In the genomic region with DNA sequence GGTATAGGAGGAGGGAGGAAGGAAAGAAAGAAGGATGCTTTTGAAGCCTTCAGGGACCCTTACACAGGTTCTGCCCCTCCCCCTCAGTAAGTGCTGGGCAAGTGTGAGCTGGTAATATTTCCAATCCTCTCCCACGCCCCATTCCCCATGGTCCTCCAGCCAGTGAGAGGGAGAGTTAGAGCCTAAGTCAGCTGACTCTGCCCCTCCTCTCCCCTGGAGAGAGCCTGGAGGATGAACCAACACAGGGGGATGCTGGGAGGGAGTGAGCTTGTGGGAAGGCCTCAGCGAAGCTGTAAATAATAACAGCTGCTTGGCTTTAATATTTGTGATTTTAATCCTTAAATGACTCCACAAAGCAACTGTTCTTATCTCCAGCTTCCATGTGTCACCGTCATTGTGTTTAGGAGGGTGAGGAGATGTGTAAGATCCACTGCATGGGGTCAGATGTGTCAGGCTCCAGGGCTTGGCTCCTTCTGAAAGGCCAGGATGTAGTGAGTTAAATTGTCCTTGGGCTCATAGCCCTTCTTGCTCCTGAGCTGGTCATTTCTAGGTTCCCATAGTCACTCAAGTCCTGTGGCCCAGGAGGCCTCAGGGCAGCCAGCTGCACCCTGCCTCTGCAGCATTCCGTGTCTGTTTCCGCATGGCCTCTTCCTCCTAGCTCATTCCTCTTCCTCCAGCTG, we compare ENCODE assay signal across 10 mouse cellular contexts.
DNase-seq lines count a peak whose midpoint lies in the region; ATAC-seq and TF ChIP-seq lines count a peak whose summit lies in the region.
"Had no signal": no experiment of that assay in that cellular context is flagged by ENCODE, and none has a peak within 500 bp of the region (broad histone marks: within the 10 kb centered on the region; RNA-seq: fewer than 3 reads in every experiment).

No protein-coding gene starts in this region.

- intact Hi-C loops in gastrocnemius, adult 2 months (cut with DNase I): no loop called here

- H3K27me3 ChIP-seq in neural tube, embryonic 11.5 days (ENCODE audit: control insufficient read depth, insufficient read depth, low read length): no peaks in the 10 kb centered on the region
- H3K27me3 ChIP-seq in neural tube, embryonic 15.5 days (replicated peaks): peaks cover 29% of the 10 kb centered on the region
- peaks cover 12% of the 10 kb centered on the region for H3K27me3 ChIP-seq in kidney, embryonic 15.5 days

- no peak overlapping the region for H3K9ac ChIP-seq in neural tube, embryonic 11.5 days (ENCODE audit: low read length)
- H3K9ac ChIP-seq in neural tube, embryonic 15.5 days (replicated peaks): no peak overlapping the region
- no peak overlapping the region for H3K9ac ChIP-seq in kidney, embryonic 15.5 days
- H3K9ac ChIP-seq: liver, embryonic 13.5 days had no signal

- no peak overlapping the region for H3K4me3 ChIP-seq in gastrocnemius, adult 2 months
- H3K4me3 ChIP-seq in neural tube, embryonic 11.5 days (ENCODE audit: low read depth, low read length): no peak overlapping the region
- H3K4me3 ChIP-seq in neural tube, embryonic 15.5 days (replicated peaks): no peak overlapping the region
- H3K4me3 ChIP-seq in kidney, embryonic 15.5 days (replicated peaks): no peak overlapping the region
- H3K4me3 ChIP-seq: liver, embryonic 13.5 days had no signal

- no peak for ATAC-seq in neural tube, embryonic 11.5 days (ENCODE audit: insufficient read depth, low FRiP score, low TSS enrichment)
- no peak for ATAC-seq in neural tube, embryonic 15.5 days (ENCODE audit: low FRiP score)
- ATAC-seq in kidney, embryonic 15.5 days (replicated peaks; ENCODE audit: low FRiP score): 0 out of 2 replicates have a peak, but pooled peaks have one; percentile 19

- no peaks in the 10 kb centered on the region for H3K36me3 ChIP-seq in neural tube, embryonic 11.5 days (ENCODE audit: control insufficient read depth, insufficient read depth, low read length)
- H3K36me3 ChIP-seq in neural tube, embryonic 15.5 days: no peaks in the 10 kb centered on the region
- H3K36me3 ChIP-seq in kidney, embryonic 15.5 days: no peaks in the 10 kb centered on the region
- H3K36me3 ChIP-seq: liver, embryonic 13.5 days had no signal

- peak overlapping the region; percentile 38 for H3K27ac ChIP-seq in gastrocnemius, adult 2 months
- H3K27ac ChIP-seq in neural tube, embryonic 11.5 days (ENCODE audit: low read depth, low read length): no peak overlapping the region
- no peak overlapping the region for H3K27ac ChIP-seq in neural tube, embryonic 15.5 days (replicated peaks)
- H3K27ac ChIP-seq in kidney, embryonic 15.5 days: 0 out of 2 replicates have a peak overlapping the region, but pooled peaks have one; percentile 19
- H3K27ac ChIP-seq: liver, embryonic 13.5 days had no signal

- TF ChIP-seq CTCF in gastrocnemius, adult 2 months (IDR thresholded peaks at IDR 0.05): no peak

- DNase-seq in gastrocnemius, adult 2 months: peak; percentile 62
- DNase-seq in gastrocnemius, adult 8-10 months (ENCODE audit: low spot score in 2 of 2): no peak
- peak; percentile 29 for DNase-seq in neural tube, embryonic 11.5 days (ENCODE audit: low spot score)
- DNase-seq in retina, postnatal 1 day: peak; percentile 75
- no peak for DNase-seq in frontal cortex, adult 2 months (ENCODE audit: extremely low spot score in 1 of 2, low spot score in 1 of 2)
- no peak for DNase-seq in cerebellum, postnatal 10 days
- DNase-seq: liver, embryonic 13.5 days; thymus, postnatal 4 days had no signal

- H3K9me3 ChIP-seq in neural tube, embryonic 11.5 days (ENCODE audit: control insufficient read depth, low read length): no peaks in the 10 kb centered on the region
- H3K9me3 ChIP-seq in neural tube, embryonic 15.5 days (replicated peaks): no peaks in the 10 kb centered on the region
- no peaks in the 10 kb centered on the region for H3K9me3 ChIP-seq in kidney, embryonic 15.5 days (replicated peaks)
- H3K9me3 ChIP-seq: liver, embryonic 13.5 days had no signal

- H3K4me2 ChIP-seq in neural tube, embryonic 11.5 days (ENCODE audit: low read depth): no peak overlapping the region
- H3K4me2 ChIP-seq in neural tube, embryonic 15.5 days: no peak overlapping the region
- H3K4me2 ChIP-seq in kidney, embryonic 15.5 days: no peak overlapping the region
- H3K4me2 ChIP-seq: liver, embryonic 13.5 days had no signal

- 54% methylated on average over 5 of the region's 5 CpGs for WGBS in neural tube, embryonic 11.5 days
- WGBS in neural tube, embryonic 15.5 days: 59% methylated on average over 5 of the region's 5 CpGs
- WGBS in kidney, embryonic 15.5 days: 28% methylated on average over 5 of the region's 5 CpGs

- H3K4me1 ChIP-seq in neural tube, embryonic 11.5 days (ENCODE audit: control insufficient read depth, insufficient read depth, low read length): peaks cover 19% of the 10 kb centered on the region
- H3K4me1 ChIP-seq in neural tube, embryonic 15.5 days: peaks cover 29% of the 10 kb centered on the region
- H3K4me1 ChIP-seq in kidney, embryonic 15.5 days: peaks cover 45% of the 10 kb centered on the region
- H3K4me1 ChIP-seq: liver, embryonic 13.5 days had no signal

Comparison
In these comparisons a context has a peak if more than half of its experiments do, and no peak if none do; other contexts are left out.
1. DNase-seq: peak in gastrocnemius, adult 2 months (single experiment), neural tube, embryonic 11.5 days (single experiment) and retina, postnatal 1 day (single experiment); none in gastrocnemius, adult 8-10 months (0 of 2), frontal cortex, adult 2 months (0 of 2) and cerebellum, postnatal 10 days (0 of 2).
2. H3K27ac ChIP-seq: peak in gastrocnemius, adult 2 months (single experiment) and kidney, embryonic 15.5 days (single experiment); none in neural tube, embryonic 11.5 days (single experiment) and neural tube, embryonic 15.5 days (single experiment).